Mouse (Mus musculus) embryonic facial prominence, embryonic 10.5 days (tissue): ENCODE measurements around the gene Rftn1. TPM values are rescaled to one million over a fixed set of nuclear protein-coding genes. Genes with fewer than 3 reads are reported as not detected.

Source experiments
- DNase-seq: peaks from one replicate; pipeline ENCODE4 v3.0.0-alpha.2; 2017; ENCODE audit warnings: low spot score
- H3K27ac ChIP-seq: fragments of 300-500 bp; sonication (generic); replicated peaks from 2 replicates; pipeline ENCODE4 v1.5.1; 2016; ENCODE audit warnings: mild to moderate bottlenecking
- H3K27me3 ChIP-seq: fragments of 300-500 bp; sonication (generic); replicated peaks from 2 replicates; pipeline ENCODE4 v1.6.1; 2016; ENCODE audit warnings: low read depth, mild to moderate bottlenecking; ENCODE audit not compliant: poor library complexity, severe bottlenecking
- H3K36me3 ChIP-seq: fragments of 300-500 bp; sonication (generic); replicated peaks from 2 replicates; pipeline ENCODE4 v1.6.1; 2016; ENCODE audit warnings: mild to moderate bottlenecking, moderate library complexity
- H3K4me1 ChIP-seq: fragments of 300-500 bp; sonication (generic); 2 replicates; pipeline ENCODE4 v1.6.1; 2016
- H3K4me3 ChIP-seq: fragments of 300-500 bp; sonication (generic); 2 replicates; pipeline ENCODE4 v1.5.1; 2016; ENCODE audit warnings: mild to moderate bottlenecking, moderate library complexity
- H3K9me3 ChIP-seq: fragments of 300-500 bp; sonication (generic); 2 replicates; pipeline ENCODE4 v1.6.1; 2016; ENCODE audit warnings: mild to moderate bottlenecking
- whole genome bisulfite sequencing: fragments of 180-500 bp; shearing (Covaris S2); methylation state at CpG from one replicate; pipeline ENCODE4 v1.1.7; 2016; 5-methylcytosine and 5-hydroxymethylcytosine counted together
- polyA plus RNA-seq: library from polyadenylated mRNA; unstranded; fragments of >200 nt; fragmentation: Nextera tagmentation; extraction: Ambion mirVana; gene quantifications from 2 replicates; pipeline ENCODE4 v1.2.1, GENCODE M21; 2016

Gene Rftn1
- polyA plus RNA-seq, 1 experiment from 2014 or later = 6.6 TPM

DNA sequence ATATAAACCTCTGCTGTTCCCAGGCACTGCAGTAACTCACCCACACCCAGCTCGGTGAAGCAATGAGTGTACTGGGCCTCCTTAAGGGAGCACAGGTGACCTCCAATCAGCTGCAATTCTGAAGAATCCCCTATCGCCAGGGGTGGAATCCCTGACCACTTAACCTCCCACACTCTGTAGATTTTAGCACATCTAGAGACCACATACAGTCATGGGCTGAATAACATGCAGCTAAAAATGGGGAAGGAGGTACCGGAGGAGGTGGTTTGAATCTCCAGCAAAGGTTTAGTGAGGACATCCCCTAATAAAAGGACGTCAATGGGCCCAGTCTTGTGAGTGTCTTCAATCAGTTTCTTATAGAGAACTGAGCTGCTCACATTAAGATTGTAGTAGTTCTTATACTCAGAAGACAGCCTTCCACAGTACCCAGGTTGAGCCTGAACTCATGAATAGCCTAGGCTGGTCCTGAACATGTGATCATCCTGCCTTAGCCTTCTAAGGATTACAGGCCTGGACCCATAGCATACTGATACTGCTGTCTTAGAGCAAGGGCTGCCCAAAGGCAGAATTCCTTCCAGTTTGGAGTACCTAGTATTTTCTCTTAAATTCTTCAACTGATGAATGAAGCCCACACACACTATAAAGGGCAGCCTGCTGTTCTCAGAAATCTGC lies 9.4 kb downstream of the Rftn1 start:
- 89% methylated on average over 4 of the region's 4 CpGs for WGBS

DNA sequence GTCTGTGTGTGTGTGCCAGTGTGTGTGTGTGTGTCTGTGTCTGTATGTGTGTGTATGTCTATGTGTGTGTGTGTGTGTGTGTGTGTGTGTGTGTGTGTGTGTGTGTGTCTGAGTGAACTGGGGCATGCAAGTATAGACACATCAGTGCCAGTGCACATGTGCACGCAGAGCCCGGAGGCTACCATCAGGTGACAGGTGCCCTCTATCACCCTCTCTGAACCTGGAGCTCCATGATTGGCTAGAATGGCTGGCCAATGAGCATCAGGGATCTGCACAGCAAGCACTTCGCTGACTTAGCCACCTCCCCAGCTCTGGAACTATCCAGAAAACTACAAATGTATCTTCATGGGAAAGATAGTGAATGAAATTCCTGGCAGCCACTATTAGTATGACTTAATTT lies 16.7 kb downstream of the Rftn1 start:
- Histone ChIP-seq H3K27me3 (no peaks in the 10 kb centered on the region), H3K36me3 (no peaks in the 10 kb centered on the region), H3K27ac (no peak overlapping the region), H3K9me3 (peaks cover 4% of the 10 kb centered on the region; the same call in 1 of the 2 replicates), H3K4me3 (no peak overlapping the region), H3K4me1 (peaks cover 18% of the 10 kb centered on the region)
- no peak for DNase-seq
- WGBS = 85% methylated on average over 3 of the region's 3 CpGs

More for the DNA sequence above, 9.4 kb downstream of the Rftn1 start:
- 0 out of 2 replicates have a peak, but pooled peaks cover 5% of the 10 kb centered on the region for H3K4me1 ChIP-seq
- H3K4me3 ChIP-seq = no peak overlapping the region
- DNase-seq = no peak
- no peak overlapping the region for H3K27ac ChIP-seq
- H3K9me3 ChIP-seq = no peaks in the 10 kb centered on the region
- no peaks in the 10 kb centered on the region for H3K27me3 ChIP-seq
- H3K36me3 ChIP-seq = no peaks in the 10 kb centered on the region

DNA sequence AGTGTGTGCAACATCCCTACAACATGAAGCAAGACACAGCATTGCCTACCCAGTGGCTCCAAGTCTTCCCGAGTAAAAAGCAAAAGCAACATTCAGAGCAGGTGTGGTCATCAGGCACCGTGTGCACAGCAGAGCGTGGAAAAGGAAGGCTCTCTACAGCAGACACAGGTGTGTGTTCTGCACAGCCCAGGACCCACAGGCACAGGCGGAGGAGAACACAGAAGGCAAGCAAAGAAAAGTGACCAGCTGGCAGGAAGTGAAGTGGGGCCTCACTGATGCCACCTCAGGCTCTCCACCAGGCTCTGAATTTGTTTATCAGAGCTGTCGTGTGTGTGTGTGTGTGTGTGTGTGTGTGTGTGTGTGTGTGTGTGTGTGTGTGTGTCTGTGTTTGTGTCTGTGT lies 17.1 kb downstream of the Rftn1 start:
- DNase-seq = no peak
- H3K27ac ChIP-seq = no peak overlapping the region
- WGBS = 87% methylated on average over 5 of the region's 5 CpGs
- H3K9me3 ChIP-seq = peaks cover 4% of the 10 kb centered on the region; the same call in 1 of the 2 replicates
- H3K27me3 ChIP-seq = no peaks in the 10 kb centered on the region
- H3K4me1 ChIP-seq = peaks cover 18% of the 10 kb centered on the region
- no peaks in the 10 kb centered on the region for H3K36me3 ChIP-seq
- H3K4me3 ChIP-seq = no peak overlapping the region

DNA sequence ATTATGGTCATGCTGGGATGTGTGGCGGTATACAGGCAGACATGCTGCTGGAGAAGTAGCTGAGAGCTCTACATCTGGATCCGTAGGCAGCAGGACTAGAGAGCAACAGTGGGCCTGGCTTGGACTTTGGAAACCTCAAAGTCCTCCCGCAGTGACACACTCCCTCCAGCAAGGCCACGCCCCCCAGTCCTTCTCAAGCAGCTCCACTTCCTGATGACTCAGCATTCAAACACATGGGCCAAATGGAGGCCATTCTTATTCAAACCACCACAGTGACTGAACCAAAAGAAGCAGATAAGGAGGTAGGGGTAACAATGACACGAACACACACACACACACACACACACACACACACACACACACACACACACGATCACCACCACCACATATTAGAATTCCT lies 17.7 kb downstream of the Rftn1 start:
- Histone ChIP-seq H3K27me3 (no peaks in the 10 kb centered on the region), H3K9me3 (peaks cover 4% of the 10 kb centered on the region; the same call in 1 of the 2 replicates), H3K36me3 (no peaks in the 10 kb centered on the region), H3K4me3 (no peak overlapping the region), H3K4me1 (peaks cover 18% of the 10 kb centered on the region), H3K27ac (no peak overlapping the region)
- DNase-seq = no peak
- WGBS = 94% methylated on average over 6 of the region's 6 CpGs

DNA sequence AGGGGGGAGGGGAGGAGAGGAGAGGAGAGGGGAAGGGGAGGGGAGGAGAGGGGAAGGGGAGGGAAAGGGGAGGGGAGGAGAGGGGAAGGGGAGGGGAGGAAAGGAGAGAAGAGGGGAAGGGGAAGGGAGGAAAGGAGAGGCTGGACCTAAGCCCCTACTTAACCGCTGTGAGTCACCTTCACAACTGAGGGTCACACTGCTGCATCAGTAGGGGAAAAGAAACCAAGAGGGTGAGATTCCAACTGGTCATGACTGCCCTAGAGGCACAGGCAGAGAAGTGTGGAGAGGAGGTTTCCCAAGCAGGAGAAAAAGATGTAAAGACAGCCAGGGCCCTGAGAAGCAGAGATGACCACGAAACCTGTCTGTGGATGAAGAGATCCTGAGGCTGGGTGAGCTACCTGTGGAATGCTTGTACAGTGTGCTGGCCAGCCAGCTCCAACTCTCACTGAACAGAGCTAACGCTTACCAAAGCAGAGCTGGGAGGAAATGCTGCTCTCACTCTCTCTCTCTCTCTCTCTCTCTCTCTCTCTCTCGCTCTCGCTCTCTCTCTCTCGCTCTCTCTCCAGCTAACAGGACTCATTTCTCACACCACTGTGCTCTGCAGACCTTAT lies 19.4 kb downstream of the Rftn1 start:
- Histone ChIP-seq H3K27me3 (no peaks in the 10 kb centered on the region), H3K27ac (peak overlapping the region; percentile 37; the same call in 1 of the 2 replicates), H3K9me3 (peaks cover 4% of the 10 kb centered on the region; the same call in 1 of the 2 replicates), H3K36me3 (no peaks in the 10 kb centered on the region), H3K4me1 (peaks cover 18% of the 10 kb centered on the region), H3K4me3 (no peak overlapping the region)
- no peak for DNase-seq
- 66% methylated on average over 6 of the region's 6 CpGs for WGBS

DNA sequence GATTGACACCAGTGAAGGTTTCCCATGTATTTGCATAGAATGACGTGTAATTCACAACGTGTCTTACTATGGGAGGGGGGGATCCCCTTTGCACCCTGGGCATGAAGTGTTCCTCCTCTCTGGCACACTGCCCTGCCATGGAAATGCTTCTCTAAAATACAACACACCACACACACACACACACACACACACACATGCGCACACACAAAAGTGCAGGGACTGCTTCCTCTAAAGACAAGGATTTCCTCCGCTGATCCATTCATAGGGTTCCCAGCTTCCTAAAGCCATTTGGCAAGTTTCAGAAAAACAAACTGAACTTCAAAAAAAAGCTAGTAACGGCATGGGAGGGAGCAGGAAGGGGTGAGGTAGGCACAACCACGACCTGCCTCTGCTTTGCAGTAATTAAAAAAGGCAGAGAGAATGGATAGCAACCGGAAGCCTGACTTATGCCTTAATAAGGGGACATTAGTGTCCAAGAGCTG lies 20.5 kb downstream of the Rftn1 start:
- 70% methylated on average over 7 of the region's 7 CpGs for WGBS
- Histone ChIP-seq H3K36me3 (peaks cover 2% of the 10 kb centered on the region; the same call in 1 of the 2 replicates), H3K27me3 (no peaks in the 10 kb centered on the region), H3K4me1 (peaks cover 18% of the 10 kb centered on the region), H3K4me3 (no peak overlapping the region), H3K27ac (no peak overlapping the region), H3K9me3 (peaks cover 5% of the 10 kb centered on the region; the same call in 1 of the 2 replicates)
- DNase-seq = no peak

DNA sequence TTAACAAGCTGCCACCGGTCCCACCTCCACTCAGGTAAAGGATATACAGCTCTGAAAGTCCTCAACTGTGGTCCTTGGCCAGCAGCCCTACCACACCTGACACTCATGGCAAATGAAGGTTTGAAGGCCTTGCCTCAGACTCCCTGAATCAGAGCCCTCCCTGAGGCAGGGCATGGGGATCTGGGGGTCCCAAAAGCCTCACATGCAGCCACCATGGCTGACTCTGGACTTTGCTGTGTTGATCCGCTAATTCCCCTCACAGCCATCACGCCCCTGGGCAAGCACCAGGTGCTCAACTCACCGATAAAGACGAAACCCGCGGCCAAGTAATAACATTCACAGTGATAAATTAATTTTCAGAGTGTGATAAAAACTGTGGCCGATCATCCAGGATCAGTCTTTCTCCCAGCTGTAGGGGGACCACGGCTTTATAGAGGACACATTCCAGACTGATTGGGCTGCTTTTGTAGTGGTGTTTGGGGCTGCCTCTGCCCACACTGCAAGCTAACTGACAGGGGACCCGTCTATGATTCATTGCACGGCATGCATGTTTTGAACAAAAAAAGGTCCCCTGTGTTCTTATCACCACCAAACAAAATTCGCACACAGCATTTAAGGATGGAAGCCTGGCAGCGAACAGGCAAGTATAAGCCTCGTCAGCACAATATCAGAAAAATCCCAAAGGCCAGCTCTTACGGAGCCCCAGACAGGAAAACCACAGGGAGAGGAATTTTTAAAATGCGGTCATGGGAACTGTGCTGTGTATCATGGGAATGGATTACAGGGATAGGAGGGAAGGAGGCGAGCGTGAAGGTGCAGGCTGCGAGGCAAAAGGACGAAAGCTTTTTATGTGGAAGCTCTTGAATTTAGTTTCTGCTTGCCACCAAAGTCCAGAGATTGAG lies 29.3 kb downstream of the Rftn1 start:
- H3K27me3 ChIP-seq = no peaks in the 10 kb centered on the region
- peaks cover 10% of the 10 kb centered on the region for H3K36me3 ChIP-seq
- H3K9me3 ChIP-seq = peaks cover 7% of the 10 kb centered on the region; the same call in 1 of the 2 replicates
- H3K27ac ChIP-seq = no peak overlapping the region
- no peak overlapping the region for H3K4me3 ChIP-seq
- DNase-seq = no peak
- 90% methylated on average over 20 of the region's 20 CpGs for WGBS
- no peaks in the 10 kb centered on the region for H3K4me1 ChIP-seq

DNA sequence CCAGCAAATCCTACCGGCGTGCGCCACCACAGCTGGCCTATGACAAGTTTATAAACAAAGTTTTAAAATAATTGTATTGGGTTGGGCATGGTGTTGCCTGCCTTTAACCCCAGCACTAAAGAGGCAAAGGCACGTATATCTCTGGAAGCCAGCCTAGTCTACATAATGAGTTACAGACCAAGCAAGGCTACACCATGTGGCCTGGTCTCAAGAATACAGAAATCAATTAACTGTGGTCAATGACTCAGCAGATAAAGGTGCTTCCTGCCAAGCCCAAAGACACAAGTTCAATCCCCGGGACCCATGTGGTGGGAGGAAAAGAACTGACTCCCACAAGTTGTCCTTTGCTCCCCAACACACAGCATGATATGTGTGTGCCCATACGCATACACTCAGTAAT lies 30.1 kb downstream of the Rftn1 start:
- no peak overlapping the region for H3K27ac ChIP-seq
- peaks cover 7% of the 10 kb centered on the region; the same call in 1 of the 2 replicates for H3K9me3 ChIP-seq
- no peaks in the 10 kb centered on the region for H3K27me3 ChIP-seq
- WGBS = 80% methylated on average over 6 of the region's 6 CpGs
- peaks cover 10% of the 10 kb centered on the region for H3K36me3 ChIP-seq
- H3K4me1 ChIP-seq = no peaks in the 10 kb centered on the region
- H3K4me3 ChIP-seq = no peak overlapping the region
- DNase-seq = no peak

DNA sequence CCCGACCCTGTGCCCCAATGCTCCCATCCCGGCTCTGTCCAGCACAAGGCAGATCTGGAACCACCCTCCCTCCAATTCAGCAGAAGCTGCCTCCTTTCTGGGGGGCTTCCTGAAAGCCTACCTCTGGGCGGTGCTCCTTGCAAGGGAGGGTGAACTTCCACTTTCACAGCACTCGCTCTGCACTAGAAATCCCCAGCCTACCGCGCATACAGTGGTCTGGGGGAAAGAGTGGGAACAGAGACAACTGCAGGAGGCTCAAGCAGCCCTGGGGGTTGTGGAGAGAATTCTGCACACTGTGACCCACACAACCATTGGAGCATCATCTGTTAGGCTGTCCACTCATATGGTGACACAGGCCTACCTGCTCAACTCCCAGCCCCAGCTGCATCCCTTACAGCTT lies 30.7 kb downstream of the Rftn1 start:
- 90% methylated on average over 6 of the region's 6 CpGs for WGBS
- Histone ChIP-seq H3K36me3 (peaks cover 6% of the 10 kb centered on the region), H3K27ac (no peak overlapping the region), H3K4me3 (no peak overlapping the region), H3K4me1 (no peaks in the 10 kb centered on the region), H3K27me3 (no peaks in the 10 kb centered on the region), H3K9me3 (peaks cover 5% of the 10 kb centered on the region; the same call in 1 of the 2 replicates)
- DNase-seq = no peak

DNA sequence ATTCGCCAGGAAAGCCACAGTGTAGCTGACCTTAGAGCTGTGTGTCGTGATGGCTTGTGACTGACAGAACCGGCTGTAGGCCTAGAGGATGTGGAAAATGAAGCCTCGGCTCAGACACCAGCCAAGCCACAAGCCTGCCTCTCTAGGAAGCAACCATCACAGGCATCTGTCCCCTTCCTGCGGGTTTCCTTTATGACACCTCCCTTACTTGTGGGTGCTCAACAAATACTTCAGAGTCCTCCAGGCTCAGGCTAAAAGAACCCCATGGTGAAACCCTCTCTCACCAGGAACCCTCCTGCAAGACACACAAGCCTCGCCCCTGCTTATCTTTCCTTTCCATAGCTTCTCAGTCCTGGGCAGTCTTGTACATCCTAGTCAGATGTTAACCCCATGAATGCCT lies 31.9 kb downstream of the Rftn1 start:
- Histone ChIP-seq H3K9me3 (no peaks in the 10 kb centered on the region), H3K36me3 (no peaks in the 10 kb centered on the region), H3K4me1 (no peaks in the 10 kb centered on the region), H3K27me3 (no peaks in the 10 kb centered on the region), H3K4me3 (no peak overlapping the region), H3K27ac (no peak overlapping the region)
- WGBS = 84% methylated on average over 6 of the region's 6 CpGs
- DNase-seq = no peak

DNA sequence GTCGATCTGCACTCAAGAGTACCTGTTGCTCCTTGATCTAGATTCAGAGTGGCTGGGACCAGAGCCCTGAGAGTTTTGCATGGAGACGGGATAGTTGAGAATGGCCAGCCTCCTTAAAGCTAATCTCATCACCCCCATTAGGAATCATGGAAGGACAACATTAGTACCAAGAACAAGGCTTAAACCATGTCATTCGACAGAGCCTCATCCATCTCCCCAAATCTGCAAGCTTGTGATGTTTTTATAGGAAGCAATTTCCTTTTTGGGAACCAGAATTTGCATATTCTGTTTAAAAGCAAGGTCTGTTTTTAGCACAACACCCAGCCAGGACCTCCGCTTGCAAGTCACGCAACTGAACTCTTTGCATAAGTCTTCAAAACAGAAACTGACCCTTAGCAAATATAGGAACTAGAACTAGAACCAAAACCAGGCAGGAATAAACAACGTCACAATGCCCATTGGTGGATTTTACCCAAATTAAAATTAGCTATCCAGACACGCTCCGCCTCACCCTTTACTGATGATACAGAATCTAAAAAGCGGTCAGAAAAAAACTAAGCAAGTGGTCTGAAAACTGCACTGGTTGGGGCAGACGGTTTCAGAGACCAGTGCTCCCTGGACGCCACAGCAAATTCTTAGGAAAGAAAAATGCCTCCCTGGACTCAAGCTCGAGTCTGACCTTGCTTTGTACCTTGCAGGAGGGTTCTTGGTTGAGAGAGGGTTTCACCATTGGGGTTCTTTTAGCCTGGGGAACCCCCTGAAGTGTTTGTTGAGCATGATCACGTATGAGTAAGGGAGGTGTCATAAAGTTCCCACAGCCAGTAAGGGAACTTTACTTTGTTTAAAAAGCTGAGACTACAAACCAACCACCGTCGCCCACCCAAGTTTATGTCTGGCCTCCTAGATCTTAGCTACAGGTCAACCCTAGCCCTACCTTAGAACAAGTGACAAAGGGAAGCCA lies 33.0 kb downstream of the Rftn1 start:
- H3K9me3 ChIP-seq = no peaks in the 10 kb centered on the region
- 91% methylated on average over 15 of the region's 15 CpGs for WGBS
- no peaks in the 10 kb centered on the region for H3K4me1 ChIP-seq
- no peaks in the 10 kb centered on the region for H3K27me3 ChIP-seq
- no peak for DNase-seq
- no peaks in the 10 kb centered on the region for H3K36me3 ChIP-seq
- no peak overlapping the region for H3K27ac ChIP-seq
- H3K4me3 ChIP-seq = no peak overlapping the region
